Comparison of ENCODE assay signal across 27 mouse cellular contexts in the genomic region with DNA sequence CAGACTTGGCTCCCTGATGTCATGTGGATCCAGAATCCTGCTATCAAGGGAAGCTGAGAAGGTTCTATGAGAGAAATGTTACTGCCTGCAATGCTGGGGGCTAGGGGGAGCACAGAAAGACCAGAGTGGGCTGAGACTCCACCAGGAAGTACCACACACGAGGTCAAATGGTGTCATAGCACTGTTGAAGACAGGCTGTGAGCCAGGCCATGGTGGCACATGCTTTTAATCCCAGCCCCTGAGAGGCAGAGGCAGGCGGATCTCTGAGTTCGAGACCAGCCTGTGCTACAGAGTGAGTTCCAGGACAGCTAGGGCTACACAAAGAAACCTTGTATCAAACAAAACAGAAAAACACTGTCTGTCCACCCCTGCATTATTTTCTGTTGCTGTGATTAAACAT.
"Had no signal": no experiment of that assay in that cellular context is flagged by ENCODE, and none has a peak within 500 bp of the region (broad histone marks: within the 10 kb centered on the region; RNA-seq: fewer than 3 reads in every experiment).

No protein-coding gene starts in this region.

- H3K4me1 ChIP-seq: embryonic facial prominence, embryonic 10.5 days; forebrain, embryonic 10.5 days; forebrain, embryonic 12.5 days; forebrain, embryonic 13.5 days; forebrain, embryonic 15.5 days had no signal

- H3K36me3 ChIP-seq: embryonic facial prominence, embryonic 15.5 days had no signal

- H3K4me3 ChIP-seq: embryonic facial prominence, embryonic 10.5 days; embryonic facial prominence, embryonic 12.5 days; embryonic facial prominence, embryonic 13.5 days; embryonic facial prominence, embryonic 15.5 days; erythroblast, embryonic 14.5 days; forebrain, embryonic 10.5 days; forebrain, embryonic 12.5 days; forebrain, embryonic 13.5 days; forebrain, embryonic 15.5 days; gastrocnemius, adult 2 months; heart, adult 2 months had no signal

- DNase-seq: cerebellum, adult 8-10 months; cerebellum, adult 9-10 months; cerebellum, adult 9-11 months; cerebellum, postnatal 10 days; cerebellum, postnatal 14 days; cerebellum, postnatal 25 days; cerebellum, postnatal 36 days; embryo, embryonic 11 days; forebrain, postnatal 0 days; gastrocnemius, adult 2 months; gastrocnemius, postnatal 10 days; gastrocnemius, postnatal 14 days; gastrocnemius, postnatal 25 days; gastrocnemius, postnatal 36 days; heart, adult 18-20 months; heart, adult 2 months had no signal

- ATAC-seq: forebrain, embryonic 13.5 days; forebrain, embryonic 14.5 days; forebrain, embryonic 15.5 days; forebrain, embryonic 16.5 days; forebrain, postnatal 0 days had no signal

- H3K9me3 ChIP-seq: embryonic facial prominence, embryonic 15.5 days; forebrain, embryonic 12.5 days; forebrain, embryonic 13.5 days; forebrain, embryonic 15.5 days had no signal

- H3K27ac ChIP-seq: embryonic facial prominence, embryonic 10.5 days; embryonic facial prominence, embryonic 12.5 days; embryonic facial prominence, embryonic 13.5 days; embryonic facial prominence, embryonic 15.5 days; forebrain, embryonic 10.5 days; forebrain, embryonic 12.5 days; forebrain, embryonic 13.5 days; forebrain, embryonic 15.5 days; gastrocnemius, adult 2 months; heart, adult 2 months had no signal

- H3K4me2 ChIP-seq: embryonic facial prominence, embryonic 12.5 days; embryonic facial prominence, embryonic 13.5 days; embryonic facial prominence, embryonic 15.5 days; forebrain, embryonic 12.5 days; forebrain, embryonic 13.5 days; forebrain, embryonic 15.5 days had no signal

- H3K9ac ChIP-seq: embryonic facial prominence, embryonic 12.5 days; embryonic facial prominence, embryonic 13.5 days; embryonic facial prominence, embryonic 15.5 days; forebrain, embryonic 12.5 days; forebrain, embryonic 13.5 days; forebrain, embryonic 15.5 days; forebrain, postnatal 0 days had no signal

- H3K27me3 ChIP-seq: embryonic facial prominence, embryonic 12.5 days; embryonic facial prominence, embryonic 13.5 days; embryonic facial prominence, embryonic 15.5 days; forebrain, embryonic 12.5 days; forebrain, embryonic 13.5 days; forebrain, embryonic 15.5 days had no signal
